ENCODE assay signal across 10 mouse cellular contexts in the genomic region with DNA sequence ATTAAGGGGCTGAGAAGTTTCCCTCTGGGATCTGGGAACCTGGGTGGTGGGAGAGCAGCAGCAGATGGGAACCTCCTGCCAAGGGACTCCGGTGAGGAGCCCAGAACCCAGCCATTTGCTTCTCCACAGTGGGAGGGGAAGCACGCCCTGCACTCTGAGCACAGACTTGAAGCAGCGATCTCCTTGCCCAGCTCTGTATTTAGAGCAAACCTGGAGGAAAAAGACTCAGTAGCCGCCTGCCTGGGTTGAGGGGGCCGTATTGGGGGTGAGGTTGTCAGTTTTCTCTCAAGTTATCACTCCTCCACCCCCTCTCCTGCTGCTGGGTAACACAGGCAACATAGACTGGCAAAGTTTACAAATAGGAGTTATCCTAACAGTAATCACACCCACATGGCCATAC. TPM values are rescaled to one million over a fixed set of nuclear protein-coding genes. Genes with fewer than 3 reads are reported as not detected.
DNase-seq lines count a peak whose midpoint lies in the region; ATAC-seq and TF ChIP-seq lines count a peak whose summit lies in the region.
"Had no signal": no experiment of that assay in that cellular context is flagged by ENCODE, and none has a peak within 500 bp of the region (broad histone marks: within the 10 kb centered on the region; RNA-seq: fewer than 3 reads in every experiment).

No protein-coding gene starts in this region.

- no peaks in the 10 kb centered on the region for H3K4me1 ChIP-seq in lung, embryonic 14.5 days (ENCODE audit: insufficient read depth)
- no peaks in the 10 kb centered on the region; the same call in 1 of the 2 replicates for H3K4me1 ChIP-seq in embryonic facial prominence, embryonic 11.5 days (ENCODE audit: control insufficient read depth, insufficient read depth, low read length)
- H3K4me1 ChIP-seq in hindbrain, embryonic 13.5 days (replicated peaks), result 0 out of 2 replicates have a peak, but pooled peaks cover 3% of the 10 kb centered on the region
- no peaks in the 10 kb centered on the region for H3K4me1 ChIP-seq in midbrain, embryonic 15.5 days

- H3K4me2 ChIP-seq in lung, embryonic 14.5 days, result peak overlapping the region; percentile 37; the same call in 1 of the 2 replicates
- peak overlapping the region; percentile 19; the same call in 1 of the 2 replicates for H3K4me2 ChIP-seq in embryonic facial prominence, embryonic 11.5 days (ENCODE audit: low read depth, low read length)
- H3K4me2 ChIP-seq in hindbrain, embryonic 13.5 days, result peak overlapping the region; percentile 13; the same call in 1 of the 2 replicates
- 0 out of 2 replicates have a peak overlapping the region, but pooled peaks have one; percentile 21 for H3K4me2 ChIP-seq in midbrain, embryonic 15.5 days

- peaks cover 54% of the 10 kb centered on the region for H3K27me3 ChIP-seq in lung, embryonic 14.5 days (ENCODE audit: insufficient read depth, low read length)
- peaks cover 42% of the 10 kb centered on the region for H3K27me3 ChIP-seq in embryonic facial prominence, embryonic 11.5 days (ENCODE audit: control insufficient read depth, insufficient read depth, low read length)
- peaks cover 83% of the 10 kb centered on the region for H3K27me3 ChIP-seq in hindbrain, embryonic 13.5 days
- H3K27me3 ChIP-seq in midbrain, embryonic 15.5 days (replicated peaks), result peaks cover 48% of the 10 kb centered on the region

- no peak for TF ChIP-seq CTCF in lung, embryonic 14.5 days (IDR thresholded peaks at IDR 0.05; ENCODE audit: low read depth)

- no peaks in the 10 kb centered on the region for H3K9me3 ChIP-seq in lung, embryonic 14.5 days (ENCODE audit: low read depth, low read length)
- H3K9me3 ChIP-seq in embryonic facial prominence, embryonic 11.5 days (replicated peaks; ENCODE audit: control insufficient read depth, low read length), result no peaks in the 10 kb centered on the region
- H3K9me3 ChIP-seq in hindbrain, embryonic 13.5 days, result no peaks in the 10 kb centered on the region
- H3K9me3 ChIP-seq in midbrain, embryonic 15.5 days, result no peaks in the 10 kb centered on the region

- no peak overlapping the region for H3K4me3 ChIP-seq in lung, embryonic 14.5 days (ENCODE audit: low read depth, low read length)
- no peak overlapping the region for H3K4me3 ChIP-seq in embryonic facial prominence, embryonic 11.5 days (ENCODE audit: low read depth, low read length)
- H3K4me3 ChIP-seq in hindbrain, embryonic 13.5 days, result no peak overlapping the region
- no peak overlapping the region for H3K4me3 ChIP-seq in midbrain, embryonic 15.5 days

- ATAC-seq in lung, embryonic 14.5 days (ENCODE audit: insufficient read depth), result no peak
- ATAC-seq in embryonic facial prominence, embryonic 11.5 days (replicated peaks; ENCODE audit: insufficient number of reproducible peaks, low FRiP score, low TSS enrichment, low read depth), result no peak
- no peak for ATAC-seq in hindbrain, embryonic 13.5 days (ENCODE audit: low FRiP score)
- no peak for ATAC-seq in midbrain, embryonic 15.5 days (replicated peaks)
- no peak for ATAC-seq in inflammation-experienced regulatory T-cells, adult 6 months

- no peak overlapping the region for H3K9ac ChIP-seq in lung, embryonic 14.5 days
- H3K9ac ChIP-seq in embryonic facial prominence, embryonic 11.5 days (replicated peaks; ENCODE audit: low read length), result no peak overlapping the region
- H3K9ac ChIP-seq in hindbrain, embryonic 13.5 days, result no peak overlapping the region
- no peak overlapping the region for H3K9ac ChIP-seq in midbrain, embryonic 15.5 days

- WGBS in lung, embryonic 14.5 days, result 8% methylated on average over 5 of the region's 5 CpGs
- 14% methylated on average over 5 of the region's 5 CpGs for WGBS in embryonic facial prominence, embryonic 11.5 days
- 15% methylated on average over 5 of the region's 5 CpGs for WGBS in hindbrain, embryonic 13.5 days
- 15% methylated on average over 5 of the region's 5 CpGs for WGBS in midbrain, embryonic 15.5 days

- DNase-seq in lung, embryonic 14.5 days, result no peak
- DNase-seq in lung, postnatal 25 days (ENCODE audit: low spot score), result no peak
- DNase-seq in embryonic facial prominence, embryonic 11.5 days (ENCODE audit: low spot score), result no peak
- DNase-seq in frontal cortex, adult 2 months (ENCODE audit: extremely low spot score in 1 of 2, low spot score in 1 of 2), result no peak
- no peak for DNase-seq in thymus, adult 18-20 months
- DNase-seq: kidney, adult 11 months had no signal

- no peaks in the 10 kb centered on the region for H3K36me3 ChIP-seq in lung, embryonic 14.5 days (ENCODE audit: insufficient read depth)
- no peaks in the 10 kb centered on the region for H3K36me3 ChIP-seq in embryonic facial prominence, embryonic 11.5 days (replicated peaks; ENCODE audit: control insufficient read depth, insufficient read depth, low read depth, low read length)
- no peaks in the 10 kb centered on the region for H3K36me3 ChIP-seq in hindbrain, embryonic 13.5 days
- no peaks in the 10 kb centered on the region for H3K36me3 ChIP-seq in midbrain, embryonic 15.5 days (replicated peaks)

- H3K27ac ChIP-seq in lung, embryonic 14.5 days (ENCODE audit: low read depth), result no peak overlapping the region
- no peak overlapping the region for H3K27ac ChIP-seq in embryonic facial prominence, embryonic 11.5 days (replicated peaks; ENCODE audit: low read depth, low read length)
- H3K27ac ChIP-seq in hindbrain, embryonic 13.5 days, result no peak overlapping the region
- no peak overlapping the region for H3K27ac ChIP-seq in midbrain, embryonic 15.5 days

RNA-seq across cellular contexts. Expression of gene Arx, which starts 4.5 kb away (rescaled TPM):
- not detected in 2 replicates for polyA plus RNA-seq in lung, embryonic 14.5 days (2014; fragmentation: Nextera tagmentation; extraction: Ambion mirVana)
- 2.1 and 3.2 TPM in 2 replicates for polyA plus RNA-seq in embryonic facial prominence, embryonic 11.5 days (2014; fragmentation: Nextera tagmentation; extraction: Ambion mirVana)
- polyA plus RNA-seq in hindbrain, embryonic 13.5 days (2015; fragmentation: Nextera tagmentation; extraction: Ambion mirVana), result 1.5 and 1.8 TPM in 2 replicates
- 10.4 and 10.7 TPM in 2 replicates for polyA plus RNA-seq in midbrain, embryonic 15.5 days (2015; fragmentation: Nextera tagmentation; extraction: Ambion mirVana)
- 41.8 and 47.0 TPM in 2 replicates for polyA plus RNA-seq in frontal cortex, adult 2 months (2012; rRNA removed)
- polyA plus RNA-seq in inflammation-experienced regulatory T-cells, adult 6 months (2017; shearing (Covaris generic)), result not detected
- polyA plus RNA-seq: thymus, adult 2 months had no signal
